Mouse (Mus musculus): Measurements from ENCODE around the gene Naglu. TPM values are rescaled to one million over a fixed set of nuclear protein-coding genes. Genes with fewer than 3 reads are reported as not detected.

Naglu gene
- polyA plus RNA-seq, 1 experiment from 2014 or later = 6.9 TPM

GRCm38 (mm10) chr11:101082208-101083082 lies 12.6 kb downstream of the Naglu start, which contains the start of gene Coasy:
Coasy (plus strand) TSS chr11:101082565.
- no peaks in the 10 kb centered on the region for H3K9me3 ChIP-seq (ENCODE audit: control insufficient read depth, low read length)
- no peaks in the 10 kb centered on the region for H3K36me3 ChIP-seq (ENCODE audit: control insufficient read depth, insufficient read depth, low read length)
- H3K9ac ChIP-seq (ENCODE audit: low read length) = peak within 1 kb of the TSS; percentile 96
- ATAC-seq (replicated peaks; ENCODE audit: low FRiP score) (peak; percentile 85), DNase-seq (ENCODE audit: low spot score) (peak; percentile 96)
- WGBS = under 1% methylated on average over 51 of the region's 51 CpGs
- H3K4me2 ChIP-seq (ENCODE audit: low read depth, low read length, severe bottlenecking) = peak within 1 kb of the TSS; percentile 99
- peak within 1 kb of the TSS; percentile 87 for H3K4me3 ChIP-seq (ENCODE audit: low read depth, low read length)
- H3K4me1 ChIP-seq (replicated peaks; ENCODE audit: control insufficient read depth, insufficient read depth, low read length) = peaks cover 21% of the 10 kb centered on the region
- H3K27me3 ChIP-seq (ENCODE audit: control insufficient read depth, insufficient read depth, low read length) = peaks cover 39% of the 10 kb centered on the region
- H3K27ac ChIP-seq (ENCODE audit: low read depth, low read length) = peak within 1 kb of the TSS; percentile 71

- ATAC-seq (replicated peaks; ENCODE audit: low FRiP score) (peak; percentile 1; the same call in 1 of the 2 replicates), DNase-seq (ENCODE audit: low spot score) (no peak)
- Histone ChIP-seq H3K27me3 (ENCODE audit: control insufficient read depth, insufficient read depth, low read length) (peaks cover 35% of the 10 kb centered on the region), H3K4me2 (ENCODE audit: low read depth, low read length, severe bottlenecking) (peak overlapping the region; percentile 99), H3K4me1 (replicated peaks; ENCODE audit: control insufficient read depth, insufficient read depth, low read length) (peaks cover 25% of the 10 kb centered on the region), H3K4me3 (ENCODE audit: low read depth, low read length) (peak overlapping the region; percentile 87), H3K36me3 (ENCODE audit: control insufficient read depth, insufficient read depth, low read length) (no peaks in the 10 kb centered on the region), H3K9ac (ENCODE audit: low read length) (peak overlapping the region; percentile 96), H3K27ac (ENCODE audit: low read depth, low read length) (peak overlapping the region; percentile 71; the same call in 1 of the 2 replicates), H3K9me3 (ENCODE audit: control insufficient read depth, low read length) (no peaks in the 10 kb centered on the region)
- WGBS = 39% methylated on average over 19 of the region's 19 CpGs
These were observed 13.4 kb downstream of the Naglu start for GRCm38 (mm10) chr11:101083083-101083697.

GRCm38 (mm10) chr11:101084246-101084645 lies 14.4 kb downstream of the Naglu start:
- Histone ChIP-seq H3K4me2 (ENCODE audit: low read depth, low read length, severe bottlenecking) (no peak overlapping the region), H3K36me3 (ENCODE audit: control insufficient read depth, insufficient read depth, low read length) (no peaks in the 10 kb centered on the region; the same call in 1 of the 2 replicates), H3K27ac (ENCODE audit: low read depth, low read length) (no peak overlapping the region), H3K4me3 (ENCODE audit: low read depth, low read length) (no peak overlapping the region), H3K4me1 (replicated peaks; ENCODE audit: control insufficient read depth, insufficient read depth, low read length) (peaks cover 25% of the 10 kb centered on the region), H3K27me3 (ENCODE audit: control insufficient read depth, insufficient read depth, low read length) (peaks cover 24% of the 10 kb centered on the region), H3K9ac (ENCODE audit: low read length) (no peak overlapping the region; the same call in 1 of the 2 replicates), H3K9me3 (ENCODE audit: control insufficient read depth, low read length) (no peaks in the 10 kb centered on the region)
- DNase-seq (ENCODE audit: low spot score) = no peak
- 90% methylated on average over 14 of the region's 14 CpGs for WGBS
- no peak for ATAC-seq (replicated peaks; ENCODE audit: low FRiP score)

GRCm38 (mm10) chr11:101084811-101085210 lies 15.0 kb downstream of the Naglu start:
- ATAC-seq (replicated peaks; ENCODE audit: low FRiP score) = no peak
- Histone ChIP-seq H3K9ac (ENCODE audit: low read length) (no peak overlapping the region), H3K9me3 (ENCODE audit: control insufficient read depth, low read length) (no peaks in the 10 kb centered on the region), H3K27me3 (ENCODE audit: control insufficient read depth, insufficient read depth, low read length) (peaks cover 18% of the 10 kb centered on the region), H3K27ac (ENCODE audit: low read depth, low read length) (no peak overlapping the region), H3K4me3 (ENCODE audit: low read depth, low read length) (no peak overlapping the region), H3K36me3 (ENCODE audit: control insufficient read depth, insufficient read depth, low read length) (no peaks in the 10 kb centered on the region; the same call in 1 of the 2 replicates), H3K4me2 (ENCODE audit: low read depth, low read length, severe bottlenecking) (no peak overlapping the region), H3K4me1 (replicated peaks; ENCODE audit: control insufficient read depth, insufficient read depth, low read length) (peaks cover 25% of the 10 kb centered on the region)
- 92% methylated on average over 12 of the region's 12 CpGs for WGBS
- DNase-seq (ENCODE audit: low spot score) = no peak

- H3K4me1 ChIP-seq (replicated peaks; ENCODE audit: control insufficient read depth, insufficient read depth, low read length) = peaks cover 25% of the 10 kb centered on the region
- DNase-seq (ENCODE audit: low spot score) (no peak), ATAC-seq (replicated peaks; ENCODE audit: low FRiP score) (no peak)
- H3K27ac ChIP-seq (ENCODE audit: low read depth, low read length) = no peak overlapping the region
- 91% methylated on average over 18 of the region's 18 CpGs for WGBS
- H3K4me3 ChIP-seq (ENCODE audit: low read depth, low read length) = no peak overlapping the region
- no peak overlapping the region; the same call in none of the 2 replicates for H3K9ac ChIP-seq (ENCODE audit: low read length)
- peaks cover 9% of the 10 kb centered on the region for H3K27me3 ChIP-seq (ENCODE audit: control insufficient read depth, insufficient read depth, low read length)
- H3K9me3 ChIP-seq (ENCODE audit: control insufficient read depth, low read length) = no peaks in the 10 kb centered on the region
- no peak overlapping the region for H3K4me2 ChIP-seq (ENCODE audit: low read depth, low read length, severe bottlenecking)
- H3K36me3 ChIP-seq (ENCODE audit: control insufficient read depth, insufficient read depth, low read length) = no peaks in the 10 kb centered on the region; the same call in 1 of the 2 replicates
These were observed 16.0 kb downstream of the Naglu start for GRCm38 (mm10) chr11:101085617-101086322.

GRCm38 (mm10) chr11:101086323-101086674 lies 16.5 kb downstream of the Naglu start:
- Histone ChIP-seq H3K9me3 (ENCODE audit: control insufficient read depth, low read length) (no peaks in the 10 kb centered on the region), H3K4me1 (replicated peaks; ENCODE audit: control insufficient read depth, insufficient read depth, low read length) (peaks cover 25% of the 10 kb centered on the region), H3K27me3 (ENCODE audit: control insufficient read depth, insufficient read depth, low read length) (peaks cover 4% of the 10 kb centered on the region), H3K27ac (ENCODE audit: low read depth, low read length) (peak overlapping the region; percentile 68), H3K4me3 (ENCODE audit: low read depth, low read length) (no peak overlapping the region), H3K36me3 (ENCODE audit: control insufficient read depth, insufficient read depth, low read length) (peaks cover 4% of the 10 kb centered on the region; the same call in 1 of the 2 replicates), H3K9ac (ENCODE audit: low read length) (0 out of 2 replicates have a peak overlapping the region, but pooled peaks have one; percentile 2), H3K4me2 (ENCODE audit: low read depth, low read length, severe bottlenecking) (peak overlapping the region; percentile 93)
- DNase-seq (ENCODE audit: low spot score) (no peak), ATAC-seq (replicated peaks; ENCODE audit: low FRiP score) (no peak)
- 80% methylated on average over 6 of the region's 6 CpGs for WGBS

GRCm38 (mm10) chr11:101086756-101087681 lies 17.2 kb downstream of the Naglu start, which contains the start of gene Mlx:
Mlx (plus strand) TSS chr11:101087277.
- 1% methylated on average over 51 of the region's 52 CpGs for WGBS
- DNase-seq (ENCODE audit: low spot score) (peak; percentile 93), ATAC-seq (replicated peaks; ENCODE audit: low FRiP score) (peak; percentile 81)
- Histone ChIP-seq H3K4me1 (replicated peaks; ENCODE audit: control insufficient read depth, insufficient read depth, low read length) (peaks cover 21% of the 10 kb centered on the region), H3K9ac (ENCODE audit: low read length) (peak within 1 kb of the TSS; percentile 74), H3K4me2 (ENCODE audit: low read depth, low read length, severe bottlenecking) (peak within 1 kb of the TSS; percentile 93), H3K27ac (ENCODE audit: low read depth, low read length) (peak within 1 kb of the TSS; percentile 68), H3K36me3 (ENCODE audit: control insufficient read depth, insufficient read depth, low read length) (peaks cover 7% of the 10 kb centered on the region; the same call in 1 of the 2 replicates), H3K4me3 (ENCODE audit: low read depth, low read length) (peak within 1 kb of the TSS; percentile 83), H3K9me3 (ENCODE audit: control insufficient read depth, low read length) (no peaks in the 10 kb centered on the region), H3K27me3 (ENCODE audit: control insufficient read depth, insufficient read depth, low read length) (no peaks in the 10 kb centered on the region)

All from forebrain, embryonic 11.5 days (tissue).